Mouse (Mus musculus) large intestine, adult 2 months (tissue): ENCODE data around the gene Nhs. TPM values are rescaled to one million over a fixed set of nuclear protein-coding genes. Genes with fewer than 3 reads are reported as not detected.

Source experiments
- DNase-seq: peaks from one replicate; pipeline ENCODE4 v3.0.0-alpha.2; 2012; ENCODE audit warnings: low read depth, low spot score
- WGBS: fragments of 180-500 bp; shearing (Covaris S2); methylation state at CpG from one replicate; pipeline ENCODE4 v1.1.7; 2018; 5-methylcytosine and 5-hydroxymethylcytosine counted together
- polyA plus RNA-seq: library from polyadenylated mRNA; depleted of rRNA; stranded (reverse); fragments of >200 nt; gene quantifications from 2 replicates; pipeline ENCODE4 v1.2.3, GENCODE M21; 2012

The Nhs gene
- polyA plus RNA-seq, 1 experiment = 0.29 TPM

DNA sequence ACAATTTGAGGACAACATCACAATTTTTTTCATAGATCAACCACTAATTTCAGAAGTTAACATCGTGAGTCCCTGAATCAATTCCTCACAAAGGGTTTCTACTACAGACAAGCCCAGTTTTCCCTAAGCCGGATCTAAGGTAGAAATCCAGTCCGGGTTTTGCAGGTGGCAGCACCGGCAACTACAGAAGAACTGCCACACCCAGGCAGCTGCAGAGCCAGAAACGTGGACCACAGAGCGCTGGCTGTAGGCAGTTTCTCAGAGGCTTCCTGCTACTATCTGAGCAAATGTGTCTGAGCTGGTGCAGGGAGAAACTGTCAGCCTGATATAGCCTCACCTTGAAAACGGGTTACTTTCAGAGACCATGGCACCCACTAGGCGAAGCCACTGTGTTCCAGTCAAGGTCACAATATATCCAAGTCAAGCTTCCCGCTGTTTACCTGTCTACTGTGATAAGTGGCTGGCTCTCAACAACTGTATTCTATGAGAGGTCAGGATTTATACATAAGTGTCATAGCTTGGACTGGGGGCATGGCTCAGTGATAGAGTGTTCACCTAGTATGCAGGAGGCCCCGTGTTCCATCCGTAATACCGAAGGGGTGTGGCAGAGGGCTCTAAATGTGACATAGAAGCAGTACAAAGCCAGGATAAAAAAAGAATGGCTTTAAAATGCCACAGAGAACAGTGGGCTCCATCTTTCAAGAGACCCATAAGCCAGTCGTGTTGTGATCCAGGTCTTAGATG lies 134.1 kb downstream of the Nhs start:
- DNase-seq = no peak
- 24% methylated on average over 13 of the region's 13 CpGs for WGBS

DNA sequence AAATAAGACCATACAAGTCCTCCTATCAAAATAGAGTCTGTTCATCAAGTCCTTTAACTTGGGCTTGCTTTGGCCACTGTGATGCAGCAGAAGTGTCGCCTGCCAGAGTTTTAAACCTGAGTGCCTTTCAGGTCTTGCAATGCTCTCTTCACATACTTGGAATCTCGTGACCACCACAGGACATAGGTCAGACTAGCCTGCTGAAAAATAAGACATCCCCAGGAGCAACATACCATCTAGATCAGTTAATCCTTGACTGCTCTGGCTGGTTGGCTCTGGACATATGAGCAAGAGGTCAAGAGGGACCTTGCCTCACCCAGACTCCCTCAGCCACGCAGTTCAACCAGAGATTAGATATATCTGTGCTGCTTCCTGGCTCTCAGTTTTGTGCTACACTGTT lies 137.8 kb downstream of the Nhs start:
- no peak for DNase-seq
- 89% methylated on average over 3 of the region's 3 CpGs for WGBS

DNA sequence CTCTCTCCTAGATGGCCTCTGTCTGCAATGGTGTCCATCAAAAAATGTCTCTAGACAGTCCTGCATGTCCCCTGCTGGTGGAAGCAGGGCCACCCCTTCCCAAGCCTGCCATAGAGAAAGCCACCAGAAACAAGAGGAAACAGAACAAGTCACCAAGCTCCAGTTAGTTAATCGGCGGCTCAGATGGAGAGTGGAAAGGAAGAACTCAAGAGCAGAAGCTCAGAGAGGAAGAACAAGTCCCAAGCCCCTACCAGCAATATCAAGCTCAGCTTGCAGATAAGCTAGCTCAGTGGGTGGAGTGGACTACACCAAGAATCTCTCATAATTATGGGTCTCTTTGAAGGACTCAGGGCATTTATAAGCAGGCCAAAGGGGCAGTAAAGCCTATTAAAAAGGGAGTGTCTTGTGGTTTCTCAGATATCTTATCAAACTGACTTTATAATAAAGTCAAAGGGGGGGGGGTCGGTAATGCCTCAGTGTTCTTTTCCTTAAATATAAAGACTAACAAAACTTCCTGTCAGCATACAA lies 139.4 kb downstream of the Nhs start:
- DNase-seq = no peak
- WGBS = 39% methylated on average over 3 of the region's 3 CpGs

DNA sequence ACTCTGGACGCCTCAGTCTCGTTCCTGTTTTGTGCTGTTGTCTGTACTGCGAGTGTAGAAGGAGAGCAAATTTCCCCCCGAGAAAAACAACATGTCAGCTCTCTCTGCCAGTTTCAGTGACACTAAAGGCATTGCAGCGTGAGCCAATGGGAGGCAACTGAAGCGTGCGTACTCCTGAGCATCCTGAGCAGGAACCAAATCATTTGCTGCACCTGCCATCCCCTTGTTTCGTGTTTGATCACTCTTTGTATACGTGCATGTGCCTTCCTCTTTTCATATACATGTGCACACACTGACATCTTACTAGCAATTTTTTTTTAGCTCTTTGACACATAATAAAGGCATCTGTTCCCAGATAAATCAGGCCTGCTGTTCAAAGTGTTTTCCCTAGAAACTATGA lies 142.1 kb downstream of the Nhs start:
- WGBS = 78% methylated on average over 9 of the region's 9 CpGs
- no peak for DNase-seq

DNA sequence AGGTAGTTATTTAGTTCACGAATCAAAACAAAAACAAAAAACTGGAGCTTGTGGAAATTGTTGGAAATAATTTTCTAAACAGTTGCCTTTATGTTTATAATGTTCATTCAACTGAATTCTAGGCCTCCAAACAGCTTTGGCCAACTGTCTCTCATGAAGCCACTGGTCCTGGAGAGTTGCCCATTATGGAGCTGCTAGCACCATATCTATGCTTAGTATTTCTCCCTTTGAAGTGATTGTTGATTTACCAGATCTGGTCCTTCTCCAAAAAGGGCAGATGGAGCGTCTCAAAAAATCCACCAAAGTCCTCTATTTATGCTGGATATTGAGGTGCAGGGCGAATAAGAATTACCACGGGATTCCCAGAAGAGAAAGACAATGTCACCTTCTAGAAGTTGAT lies 147.0 kb downstream of the Nhs start:
- WGBS = 71% methylated on average over 4 of the region's 4 CpGs

DNA sequence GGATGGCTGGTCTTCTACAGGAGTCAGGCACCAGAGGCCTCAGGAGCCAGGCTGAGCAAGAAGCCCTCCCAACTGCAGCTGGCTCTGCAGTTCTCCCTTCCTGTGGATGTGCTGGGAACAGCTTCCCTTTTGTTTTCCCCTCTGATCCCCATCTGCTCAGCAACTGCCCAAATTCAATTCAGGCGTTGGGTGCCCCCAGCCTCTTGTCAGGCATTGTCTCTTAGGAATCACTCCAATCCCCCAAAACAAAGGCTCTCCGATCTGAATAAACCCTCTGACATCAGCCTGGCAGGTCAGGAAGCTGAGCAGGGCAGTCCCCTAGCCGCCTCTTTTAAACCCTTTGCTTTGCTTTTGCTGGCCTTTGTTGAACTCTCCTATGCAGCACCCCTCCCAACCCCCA lies 149.7 kb downstream of the Nhs start:
- no peak for DNase-seq
- 70% methylated on average over 3 of the region's 3 CpGs for WGBS

More for the DNA sequence above, 147.0 kb downstream of the Nhs start:
- no peak for DNase-seq

DNA sequence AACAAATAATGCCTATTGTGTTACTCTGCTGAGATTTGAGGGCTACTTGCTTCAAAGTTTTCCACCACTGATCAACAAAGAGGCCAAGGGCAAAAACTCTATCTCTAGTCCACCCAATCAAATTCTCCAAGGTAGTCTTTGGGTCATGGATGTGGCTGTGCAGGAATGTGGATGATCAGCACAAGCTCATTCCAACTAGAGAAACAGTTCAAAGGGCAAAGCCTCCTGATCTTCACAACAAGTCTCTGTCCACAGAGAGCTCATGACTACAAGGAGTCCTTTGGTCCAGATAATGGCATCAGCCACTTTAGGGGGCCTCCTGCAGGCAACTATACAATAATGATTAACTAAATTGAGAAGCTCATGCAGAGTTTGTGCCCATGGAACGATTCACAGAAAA lies 155.7 kb downstream of the Nhs start:
- 18% methylated on average over 1 of the region's 1 CpGs for WGBS

DNA sequence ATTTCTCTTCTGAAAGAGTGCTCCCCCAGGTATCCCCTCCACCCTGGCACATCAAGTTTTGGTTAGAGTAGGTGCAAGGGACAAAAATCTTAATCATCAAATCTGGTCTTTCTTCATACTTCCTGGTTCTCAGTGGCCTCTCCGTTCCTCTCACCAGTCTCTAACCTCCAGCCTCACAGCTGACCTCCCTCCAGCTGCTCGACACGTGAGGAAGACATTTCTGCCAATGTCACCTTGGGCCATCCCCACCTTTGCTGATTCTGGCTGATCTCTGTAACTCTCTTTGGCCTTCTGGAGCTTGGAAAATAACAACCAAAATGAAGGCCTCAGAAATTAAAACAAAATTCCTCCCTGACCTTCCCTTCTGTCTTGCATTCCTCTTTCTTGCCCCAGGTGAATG lies 160.7 kb downstream of the Nhs start:
- DNase-seq = no peak
- 83% methylated on average over 3 of the region's 3 CpGs for WGBS

More for the DNA sequence above, 155.7 kb downstream of the Nhs start:
- DNase-seq = no peak

DNA sequence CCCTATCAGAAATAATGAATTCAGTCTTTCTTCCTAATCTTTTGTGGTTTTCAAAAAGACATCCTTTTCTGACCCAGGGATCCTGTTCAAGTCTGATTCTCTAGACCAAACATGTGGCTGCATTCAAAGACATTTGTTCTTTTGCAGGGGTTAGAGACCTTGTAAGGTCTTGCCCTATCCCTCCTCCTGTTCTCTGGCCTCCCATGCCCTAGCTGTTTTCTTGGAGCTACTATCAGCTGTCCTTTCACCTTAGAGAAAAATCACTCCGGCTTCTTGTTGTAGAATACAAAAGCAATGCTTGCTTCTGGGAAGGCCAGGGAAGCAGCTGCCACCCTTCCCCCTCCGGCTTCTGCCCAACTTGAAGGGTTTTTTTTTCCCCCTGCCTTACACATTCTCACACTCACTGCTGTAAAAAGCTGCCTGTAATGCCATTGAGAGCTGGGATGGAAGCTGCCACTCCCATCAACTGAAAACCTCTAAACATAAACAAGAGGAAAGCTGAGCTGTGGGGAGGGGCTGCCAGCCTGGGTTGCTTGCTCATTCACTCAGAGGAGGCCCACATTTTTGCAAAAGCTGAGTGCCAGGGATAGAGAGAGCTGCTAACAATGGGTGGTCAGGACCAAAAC lies 162.2 kb downstream of the Nhs start:
- 83% methylated on average over 2 of the region's 2 CpGs for WGBS
- DNase-seq = no peak

DNA sequence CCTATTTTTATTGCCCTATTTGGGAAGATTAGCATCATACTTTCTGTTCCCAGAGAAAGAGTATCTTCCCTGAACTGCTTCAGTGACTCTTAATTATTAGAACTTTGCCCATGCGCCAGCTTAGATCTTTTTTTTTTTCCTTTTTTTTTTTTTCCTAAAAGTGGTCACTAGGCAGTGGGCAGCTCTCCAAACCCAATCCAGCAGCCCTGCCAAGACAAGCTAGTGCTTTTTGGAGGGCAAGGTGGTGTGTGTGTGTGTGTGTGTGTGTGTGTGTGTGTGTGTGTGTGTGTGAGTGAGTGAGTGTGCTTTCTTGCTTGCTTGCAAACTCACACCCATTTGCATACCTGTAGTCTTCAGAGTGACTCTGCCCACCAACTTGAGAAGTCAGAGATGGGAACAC lies 169.4 kb downstream of the Nhs start:
- DNase-seq = no peak
- WGBS = 100% methylated on average over 1 of the region's 1 CpGs

DNA sequence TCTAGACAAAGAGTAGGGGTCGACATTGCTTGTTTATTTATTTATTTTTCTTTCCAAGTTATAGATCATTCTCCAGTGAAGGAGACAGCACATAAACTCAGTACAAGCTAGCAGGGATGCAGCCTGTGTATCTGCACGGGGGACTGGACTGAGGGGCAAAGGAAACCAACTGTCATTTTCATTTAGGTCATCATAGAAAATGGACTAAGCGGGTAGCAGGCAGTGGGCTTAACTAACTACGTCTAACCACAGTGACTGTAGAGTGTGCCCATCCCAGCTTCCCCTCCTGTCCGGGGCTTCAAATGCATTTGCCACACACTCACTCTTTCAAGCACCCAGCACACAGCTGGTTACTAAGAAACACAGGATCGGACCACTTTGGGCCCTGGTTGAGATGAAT lies 174.6 kb downstream of the Nhs start:
- DNase-seq = no peak
- WGBS = 71% methylated on average over 6 of the region's 6 CpGs

DNA sequence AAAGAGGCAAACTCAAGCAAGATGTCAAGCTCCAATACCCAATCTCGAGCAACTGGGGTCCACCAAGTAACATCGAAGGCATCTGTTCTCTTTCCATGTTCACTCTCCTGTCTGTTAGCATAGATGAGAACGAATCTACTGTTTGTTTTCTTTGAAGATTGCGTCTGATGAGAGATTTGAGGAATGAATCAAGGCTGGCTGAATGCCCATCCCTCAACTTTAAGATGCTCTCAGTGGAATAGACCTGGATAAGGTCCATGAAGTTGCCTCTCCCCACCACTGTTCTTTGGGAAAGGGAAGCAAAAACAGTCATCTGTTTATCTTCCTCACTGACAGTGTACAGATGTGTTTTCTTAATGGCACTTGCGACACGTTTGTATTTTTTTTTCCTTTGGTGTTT lies 178.1 kb downstream of the Nhs start:
- DNase-seq = no peak
- WGBS = 69% methylated on average over 6 of the region's 6 CpGs

DNA sequence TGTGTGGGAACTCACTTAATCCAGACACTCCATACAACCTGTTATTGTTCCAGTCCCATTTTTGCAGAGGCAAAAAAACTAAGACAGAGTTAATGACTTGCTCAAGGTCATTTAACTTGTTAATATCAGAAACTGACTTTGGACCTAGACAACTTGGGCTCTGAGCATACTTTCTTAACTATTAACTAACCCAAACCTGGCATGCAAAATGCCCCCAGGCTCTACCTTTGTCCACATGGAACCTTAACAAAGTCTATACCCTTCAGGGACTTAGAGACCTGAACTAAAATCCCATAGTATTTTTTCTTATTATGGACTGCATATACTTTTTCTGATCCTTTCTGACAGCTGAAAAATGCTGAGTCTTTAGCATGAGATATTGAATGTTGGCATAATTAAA lies 179.6 kb downstream of the Nhs start:
- DNase-seq = no peak

DNA sequence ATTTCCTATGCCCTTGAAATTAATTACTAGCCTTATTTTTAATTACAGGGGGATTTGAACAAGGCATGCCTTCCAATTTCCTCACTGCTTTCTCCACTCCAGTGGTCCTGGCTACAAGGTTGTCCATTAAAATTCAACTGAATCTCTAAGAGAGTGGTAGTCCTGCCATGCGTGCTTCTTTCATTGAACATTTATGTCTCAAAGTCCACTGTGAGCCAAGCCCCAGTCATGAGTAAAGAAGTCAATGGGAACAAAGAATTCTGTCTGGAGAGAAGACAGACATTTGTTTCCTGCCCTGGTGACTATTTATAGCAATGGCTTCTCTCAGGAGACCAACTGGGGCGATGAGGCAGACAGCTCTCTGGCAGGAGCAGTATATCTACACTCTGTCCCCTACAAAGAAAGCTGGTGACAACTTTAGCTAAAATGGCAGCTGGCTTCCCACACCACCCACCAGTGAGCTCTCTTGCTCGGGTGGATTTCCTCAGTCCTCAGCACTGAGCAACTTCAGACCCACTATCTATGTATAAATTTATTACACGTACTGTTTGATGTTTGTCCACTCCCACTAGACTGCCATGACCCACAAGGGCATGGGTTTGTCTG lies 182.2 kb downstream of the Nhs start:
- DNase-seq = no peak
- WGBS = 67% methylated on average over 4 of the region's 4 CpGs

DNA sequence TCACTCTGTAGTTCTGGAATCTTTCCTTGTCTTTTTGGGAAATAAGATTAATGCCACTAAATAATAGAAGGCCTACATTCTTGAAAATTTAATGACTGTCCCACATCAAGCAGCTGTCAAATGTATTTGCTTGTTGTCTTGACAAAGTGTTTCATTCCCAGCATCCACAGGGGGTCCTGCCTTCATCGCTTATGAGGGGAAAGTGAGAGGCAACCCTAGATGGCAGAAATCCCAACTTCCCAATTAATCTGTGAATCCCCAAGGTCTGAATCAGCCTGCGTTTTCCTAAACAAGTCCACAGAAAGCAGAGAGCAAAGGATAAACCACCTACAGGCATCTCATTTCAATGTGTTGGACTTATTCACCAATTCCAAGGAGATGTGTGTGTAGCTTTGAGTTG lies 183.2 kb downstream of the Nhs start:
- WGBS = 87% methylated on average over 2 of the region's 2 CpGs
- no peak for DNase-seq

DNA sequence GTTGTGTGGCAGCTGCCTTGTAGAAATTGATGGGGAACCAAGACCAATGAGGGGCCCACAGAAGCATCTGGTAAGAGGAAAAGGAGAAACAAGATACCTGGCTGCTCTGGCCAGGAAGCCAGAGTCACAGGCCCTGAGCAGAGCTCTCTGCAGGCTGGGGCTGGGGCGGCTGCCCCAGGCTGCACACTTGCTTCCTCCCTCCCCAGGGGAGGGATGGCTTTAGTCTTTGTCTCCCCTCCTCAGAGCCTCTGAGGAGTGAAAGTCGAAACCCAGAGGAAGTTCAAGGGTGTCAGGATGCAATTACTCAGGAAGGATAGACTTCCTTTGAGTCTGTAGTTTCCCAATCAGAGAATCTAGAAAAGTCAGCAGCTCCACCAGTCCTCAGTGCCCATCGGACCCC lies 186.0 kb downstream of the Nhs start:
- DNase-seq = no peak
- 62% methylated on average over 3 of the region's 3 CpGs for WGBS

DNA sequence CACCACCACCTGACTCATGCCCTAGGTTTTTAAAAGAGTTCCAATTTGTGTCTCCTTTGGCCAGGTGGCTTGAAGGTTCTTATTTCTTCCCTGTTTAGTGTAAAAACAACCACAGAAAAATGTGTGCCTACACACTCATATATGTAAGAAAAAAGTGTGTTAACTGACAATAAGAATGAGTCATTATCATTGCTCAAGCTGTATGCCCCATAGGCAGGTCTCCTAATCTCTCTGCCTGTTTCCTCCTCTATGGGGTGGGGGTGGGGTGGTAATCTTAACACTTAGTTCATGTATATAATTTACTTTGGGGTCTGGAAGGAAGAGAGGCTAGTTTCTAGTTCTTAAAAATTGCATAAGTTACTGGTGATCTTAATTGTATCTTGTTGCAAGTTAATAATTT lies 186.8 kb downstream of the Nhs start:
- no peak for DNase-seq

DNA sequence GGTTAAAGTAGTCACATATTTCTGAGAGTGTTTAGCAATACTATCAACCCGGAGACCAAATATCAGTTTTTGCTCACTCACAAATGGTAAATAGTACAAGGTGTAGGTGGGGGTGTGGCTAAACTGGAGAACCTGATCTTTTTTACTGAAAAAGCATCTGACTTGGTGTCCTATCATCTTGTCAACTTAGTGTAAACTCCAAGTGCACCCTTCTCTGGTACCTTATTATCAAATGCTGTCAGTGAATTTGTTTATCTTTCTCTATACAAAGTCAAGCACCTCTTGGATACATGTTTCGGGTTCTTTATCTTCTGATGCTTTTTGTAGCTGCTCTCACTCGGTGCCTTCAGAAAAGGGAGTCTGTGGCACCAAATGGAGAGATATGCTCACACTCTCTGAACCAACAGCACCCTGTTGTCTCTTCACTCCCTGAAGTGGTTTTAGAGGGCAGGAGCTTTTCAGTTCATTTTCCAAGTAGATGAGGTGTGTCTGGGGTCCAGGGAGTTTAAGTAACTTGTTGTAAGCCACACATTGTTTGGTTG lies 187.5 kb downstream of the Nhs start:
- 85% methylated on average over 3 of the region's 3 CpGs for WGBS

DNA sequence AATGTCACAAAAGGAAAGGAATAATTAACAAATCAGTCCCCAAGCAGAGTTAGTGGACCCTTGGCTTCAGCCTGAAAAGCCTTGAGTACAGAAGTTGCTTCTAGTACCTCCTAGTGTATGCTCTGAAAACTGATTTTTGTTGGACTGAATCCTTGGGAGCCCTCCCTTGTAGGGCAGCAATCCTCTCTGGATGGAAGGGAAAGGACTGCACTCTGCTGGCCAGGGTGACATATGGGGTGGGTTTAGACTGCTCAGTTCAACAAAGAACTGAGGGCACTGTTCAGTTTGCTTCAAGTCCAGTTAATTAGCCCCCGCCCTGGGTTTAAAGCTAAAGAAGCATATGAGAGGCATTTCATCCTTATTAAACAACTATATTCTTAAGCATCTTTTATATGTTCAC lies 188.4 kb downstream of the Nhs start:
- WGBS = 90% methylated on average over 1 of the region's 1 CpGs
- no peak for DNase-seq

More for the DNA sequence above, 187.5 kb downstream of the Nhs start:
- DNase-seq = no peak

DNA sequence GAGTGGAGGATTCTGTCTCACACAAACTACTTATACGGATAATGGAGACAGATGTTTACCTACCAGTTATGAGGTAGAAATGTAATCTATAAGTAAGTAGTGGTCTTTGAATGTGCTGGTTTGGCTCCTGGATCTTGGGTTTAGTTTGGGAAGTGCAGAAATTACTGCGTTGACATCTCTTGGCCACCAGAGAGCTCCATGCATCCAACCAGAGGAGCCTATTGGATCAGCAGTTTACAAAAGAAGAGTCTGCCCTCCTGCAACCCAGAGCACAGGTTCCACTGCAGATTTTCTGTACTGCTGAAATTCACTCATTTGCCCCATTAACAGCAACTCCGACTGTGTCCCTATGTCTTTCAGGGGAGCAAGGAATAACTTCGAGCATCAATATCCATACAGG lies 191.8 kb downstream of the Nhs start:
- WGBS = 32% methylated on average over 4 of the region's 4 CpGs
- DNase-seq = no peak

DNA sequence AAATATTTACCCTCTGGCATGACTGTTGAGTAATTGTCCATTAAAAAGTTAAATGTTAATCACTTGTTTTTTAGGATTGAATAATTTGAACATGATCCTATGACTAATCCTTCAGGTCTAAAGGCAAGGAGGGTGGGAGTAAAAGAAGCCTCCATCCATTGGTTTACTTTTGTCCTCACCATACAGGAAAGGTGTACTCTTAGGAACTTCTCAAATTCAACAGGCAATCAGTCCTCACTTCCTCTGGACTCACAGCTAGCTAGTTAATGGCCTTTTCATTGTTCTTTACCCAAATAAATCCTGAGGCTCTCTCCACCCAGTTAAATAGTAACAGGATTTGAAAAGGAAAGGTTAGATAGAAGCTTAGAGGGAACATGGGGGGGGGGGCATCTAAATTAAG lies 196.2 kb downstream of the Nhs start:
- DNase-seq = no peak
